ENCODE assay signal across 30 mouse cellular contexts in the genomic region with DNA sequence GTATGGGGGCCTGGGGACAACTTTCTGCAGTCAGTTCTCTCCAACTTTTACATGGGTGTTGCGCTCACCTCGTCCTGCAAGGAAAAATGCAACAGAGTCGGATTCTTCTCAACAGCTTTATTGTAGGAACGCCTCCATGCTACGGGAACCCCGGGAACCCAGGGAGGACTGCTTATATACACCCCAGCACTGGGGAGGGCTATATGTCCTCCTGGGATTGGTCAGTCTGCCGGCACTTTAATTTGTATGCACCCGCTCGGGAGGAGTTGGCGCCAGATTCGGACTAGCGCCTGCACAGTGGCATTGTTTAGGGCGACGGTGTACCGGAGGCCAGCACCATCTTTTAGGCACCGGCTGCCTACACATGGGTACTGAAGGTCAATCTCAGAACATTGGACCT.
"Had no signal": no experiment of that assay in that cellular context is flagged by ENCODE, and none has a peak within 500 bp of the region (broad histone marks: within the 10 kb centered on the region; RNA-seq: fewer than 3 reads in every experiment).

No protein-coding gene starts in this region.

- H3K9me3 ChIP-seq: limb, embryonic 10.5 days; limb, embryonic 12.5 days; limb, embryonic 13.5 days; limb, embryonic 15.5 days; liver, embryonic 12.5 days; liver, embryonic 13.5 days; liver, embryonic 15.5 days; lung, embryonic 15.5 days; megakaryocyte, embryonic 14.5 days; midbrain, embryonic 10.5 days; midbrain, embryonic 12.5 days; midbrain, embryonic 13.5 days; midbrain, embryonic 15.5 days had no signal

- H3K4me2 ChIP-seq: limb, embryonic 12.5 days; limb, embryonic 13.5 days; limb, embryonic 15.5 days; liver, embryonic 11.5 days; liver, embryonic 12.5 days; liver, embryonic 13.5 days; liver, embryonic 15.5 days; lung, embryonic 14.5 days; lung, embryonic 15.5 days; midbrain, embryonic 12.5 days; midbrain, embryonic 13.5 days; midbrain, embryonic 15.5 days had no signal

- H3K36me3 ChIP-seq: limb, embryonic 10.5 days; limb, embryonic 12.5 days; limb, embryonic 13.5 days; limb, embryonic 15.5 days; liver, embryonic 12.5 days; liver, embryonic 13.5 days; liver, embryonic 15.5 days; lung, embryonic 15.5 days; midbrain, embryonic 10.5 days; midbrain, embryonic 12.5 days; midbrain, embryonic 13.5 days; midbrain, embryonic 15.5 days had no signal

- ATAC-seq: liver, embryonic 12.5 days; liver, postnatal 0 days; lung, postnatal 0 days; midbrain, embryonic 13.5 days; midbrain, embryonic 15.5 days; midbrain, embryonic 16.5 days had no signal

- DNase-seq: left cerebral cortex, postnatal 4 days; liver; liver, embryonic 13.5 days; liver, postnatal 0 days; lung, adult 18-20 months; lung, adult 2 months; lung, embryonic 14.5 days; lung, postnatal 10 days; lung, postnatal 14 days; lung, postnatal 36 days; lung, postnatal 4 days had no signal

- H3K27me3 ChIP-seq: limb, embryonic 12.5 days; limb, embryonic 13.5 days; limb, embryonic 15.5 days; liver, embryonic 12.5 days; liver, embryonic 13.5 days; liver, embryonic 15.5 days; lung, embryonic 15.5 days; megakaryocyte, embryonic 14.5 days; midbrain, embryonic 12.5 days; midbrain, embryonic 13.5 days; midbrain, embryonic 15.5 days had no signal

- H3K9ac ChIP-seq: limb, embryonic 12.5 days; limb, embryonic 13.5 days; limb, embryonic 15.5 days; liver, embryonic 12.5 days; liver, embryonic 13.5 days; liver, embryonic 14.5 days; liver, embryonic 15.5 days; liver, postnatal 0 days; lung, embryonic 14.5 days; lung, embryonic 15.5 days; midbrain, embryonic 12.5 days; midbrain, embryonic 13.5 days; midbrain, embryonic 15.5 days had no signal

- H3K27ac ChIP-seq: left cerebral cortex, adult 2 months; limb, embryonic 10.5 days; limb, embryonic 12.5 days; limb, embryonic 13.5 days; limb, embryonic 15.5 days; liver, embryonic 12.5 days; liver, embryonic 13.5 days; liver, embryonic 14.5 days; liver, embryonic 15.5 days; lung, embryonic 15.5 days; macrophage; midbrain, embryonic 10.5 days; midbrain, embryonic 12.5 days; midbrain, embryonic 13.5 days; midbrain, embryonic 15.5 days had no signal

- H3K4me3 ChIP-seq: left cerebral cortex, adult 2 months; limb, embryonic 10.5 days; limb, embryonic 12.5 days; limb, embryonic 13.5 days; limb, embryonic 15.5 days; liver, embryonic 12.5 days; liver, embryonic 13.5 days; liver, embryonic 15.5 days; lung, embryonic 15.5 days; megakaryocyte, embryonic 14.5 days; midbrain, embryonic 10.5 days; midbrain, embryonic 12.5 days; midbrain, embryonic 13.5 days; midbrain, embryonic 15.5 days; myocyte had no signal

- H3K4me1 ChIP-seq: limb, embryonic 10.5 days; limb, embryonic 12.5 days; limb, embryonic 13.5 days; limb, embryonic 15.5 days; liver, embryonic 12.5 days; liver, embryonic 13.5 days; liver, embryonic 15.5 days; lung, embryonic 15.5 days; megakaryocyte, embryonic 14.5 days; midbrain, embryonic 10.5 days; midbrain, embryonic 12.5 days; midbrain, embryonic 13.5 days; midbrain, embryonic 15.5 days had no signal
